ENCODE assay signal across 11 mouse cellular contexts in the genomic region with DNA sequence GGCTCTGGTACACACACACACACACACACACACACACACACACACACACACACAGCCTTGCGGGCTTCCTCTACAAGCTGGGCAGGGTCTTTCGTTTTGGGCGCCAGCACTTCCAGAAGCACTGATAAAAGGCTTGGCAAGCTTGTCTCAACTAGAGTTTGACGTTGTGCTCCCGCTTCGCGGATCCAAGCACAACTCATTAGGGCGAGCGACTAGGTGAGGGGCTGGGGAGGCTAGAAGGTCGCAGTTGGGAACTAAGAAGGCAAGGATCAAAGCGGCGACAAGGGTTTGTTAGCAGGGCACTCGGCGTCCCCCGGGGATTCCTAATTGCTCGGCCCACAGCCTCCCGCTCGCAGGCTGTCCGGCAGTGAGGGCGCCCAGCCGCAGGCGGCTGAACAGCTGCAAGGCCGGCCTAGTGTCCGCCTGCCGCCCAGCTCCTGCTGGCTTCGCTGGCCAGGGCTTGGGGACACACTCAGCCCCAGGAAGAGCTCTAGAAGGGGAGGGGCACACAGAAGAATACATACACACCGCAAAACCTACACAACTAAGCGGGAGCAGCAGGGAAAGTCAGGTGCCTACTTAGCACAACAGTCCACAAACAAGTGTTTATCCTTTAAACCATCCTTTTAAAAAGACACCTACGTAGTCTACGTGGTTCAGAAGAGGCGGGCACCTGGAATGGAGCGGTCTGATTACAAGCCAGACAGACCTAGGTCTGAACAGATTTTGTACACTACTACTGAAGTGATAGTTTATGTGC. TPM values are rescaled to one million over a fixed set of nuclear protein-coding genes. Genes with fewer than 3 reads are reported as not detected.
A peak's percentile ranks its signal among the peaks of the same experiment; 100 is the strongest.
DNase-seq lines count a peak whose midpoint lies in the region; ATAC-seq and TF ChIP-seq lines count a peak whose summit lies in the region.
"Had no signal": no experiment of that assay in that cellular context is flagged by ENCODE, and none has a peak within 500 bp of the region (broad histone marks: within the 10 kb centered on the region; RNA-seq: fewer than 3 reads in every experiment).

No protein-coding gene starts in this region.

- peaks cover 100% of the 10 kb centered on the region for H3K27me3 ChIP-seq in limb, embryonic 10.5 days (ENCODE audit: low read depth, poor library complexity, severe bottlenecking)
- peaks cover 39% of the 10 kb centered on the region; the same call in 1 of the 2 replicates for H3K27me3 ChIP-seq in stomach, postnatal 0 days (ENCODE audit: control insufficient read depth, insufficient read depth, low read length)

- no peak for TF ChIP-seq CTCF in stomach, postnatal 0 days (IDR thresholded peaks at IDR 0.05; ENCODE audit: low read depth)

- H3K4me1 ChIP-seq in limb, embryonic 10.5 days: peaks cover 33% of the 10 kb centered on the region
- 0 out of 2 replicates have a peak, but pooled peaks cover 2% of the 10 kb centered on the region for H3K4me1 ChIP-seq in stomach, postnatal 0 days (replicated peaks; ENCODE audit: control insufficient read depth, insufficient read depth)

- H3K9me3 ChIP-seq in limb, embryonic 10.5 days (replicated peaks): no peaks in the 10 kb centered on the region
- H3K9me3 ChIP-seq in stomach, postnatal 0 days (ENCODE audit: control insufficient read depth, low read length): no peaks in the 10 kb centered on the region

- no peak for TF ChIP-seq EP300 in stomach, postnatal 0 days (optimal IDR thresholded peaks at IDR 0.05)

- H3K9ac ChIP-seq in stomach, postnatal 0 days (ENCODE audit: low read length): no peak overlapping the region

- intact Hi-C loops in left cerebral cortex, postnatal 4 days (cut with DNase I): no loop called here

- peak; percentile 81 for DNase-seq in left cerebral cortex, postnatal 4 days
- DNase-seq in left cerebral cortex, adult 8-10 months (ENCODE audit: low spot score in 2 of 2): no peak
- DNase-seq in embryo, embryonic 11 days: peak; percentile 75
- peak; percentile 75 for DNase-seq in limb, embryonic 10.5 days (ENCODE audit: low spot score)
- DNase-seq in stomach, postnatal 0 days (ENCODE audit: low spot score): peak; percentile 21
- no peak for DNase-seq in lung, postnatal 25 days (ENCODE audit: low spot score)
- no peak for DNase-seq in thymus, postnatal 10 days (ENCODE audit: low spot score in 2 of 2)
- DNase-seq: gastrocnemius, postnatal 25 days had no signal

- H3K4me2 ChIP-seq in stomach, postnatal 0 days (replicated peaks; ENCODE audit: low read depth): no peak overlapping the region

- ATAC-seq in stomach, postnatal 0 days (ENCODE audit: low FRiP score, low TSS enrichment): no peak
- ATAC-seq: Patski had no signal

- no peaks in the 10 kb centered on the region for H3K36me3 ChIP-seq in limb, embryonic 10.5 days
- H3K36me3 ChIP-seq in stomach, postnatal 0 days (ENCODE audit: control insufficient read depth, insufficient read depth, low read length): no peaks in the 10 kb centered on the region

- no peak overlapping the region for H3K27ac ChIP-seq in limb, embryonic 10.5 days
- H3K27ac ChIP-seq in stomach, postnatal 0 days (replicated peaks): no peak overlapping the region

- WGBS in limb, embryonic 10.5 days: under 1% methylated on average over 32 of the region's 32 CpGs
- WGBS in stomach, postnatal 0 days: 2% methylated on average over 30 of the region's 32 CpGs

- H3K4me3 ChIP-seq in limb, embryonic 10.5 days: peak overlapping the region; percentile 7; the same call in 1 of the 2 replicates
- H3K4me3 ChIP-seq in stomach, postnatal 0 days (ENCODE audit: low read depth, low read length): no peak overlapping the region

RNA-seq across cellular contexts. Expression of gene Barhl2, which starts 6.1 kb away (rescaled TPM):
- 1 to 10 TPM in 1 of 2 experiments, under 1 TPM in 1; 0.84 to 2.5 TPM for total RNA-seq in left cerebral cortex, postnatal 4 days (2021)
- 1 to 10 TPM in 2 of 4 experiments, under 1 TPM in 2; 0.55 to 1.2 (median 0.94) TPM for total RNA-seq in left cerebral cortex, adult 8-10 months (2022)
- not detected in 2 replicates for polyA plus RNA-seq in limb, embryonic 10.5 days (2016; fragmentation: Nextera tagmentation; extraction: Ambion mirVana)
- not detected in 2 replicates for polyA plus RNA-seq in stomach, postnatal 0 days (2015; fragmentation: Nextera tagmentation; extraction: Ambion mirVana)
- total RNA-seq: gastrocnemius, postnatal 25 days; megakaryocyte progenitor cell, adult 5-6 weeks had no signal
- polyA plus RNA-seq: Patski; spleen, adult 2 months had no signal

Comparison
In these comparisons a context has a peak if more than half of its experiments do, and no peak if none do; other contexts are left out.
1. DNase-seq: peak in left cerebral cortex, postnatal 4 days (single experiment), embryo, embryonic 11 days (single experiment), limb, embryonic 10.5 days (single experiment) and stomach, postnatal 0 days (single experiment); none in left cerebral cortex, adult 8-10 months (0 of 2), lung, postnatal 25 days (single experiment) and thymus, postnatal 10 days (0 of 2).